Mouse (Mus musculus): ENCODE results near the gene Alkbh1. TPM values are rescaled to one million over a fixed set of nuclear protein-coding genes. Genes with fewer than 3 reads are reported as not detected.

Alkbh1 gene
- polyA plus RNA-seq, 1 experiment from 2014 or later = 52.6 TPM

GRCm38 (mm10) chr12:87380586-87381379 lies 63.0 kb downstream of the Alkbh1 start:
- WGBS (ENCODE audit: insufficient replicate concordance) = 64% methylated on average over 10 of the region's 10 CpGs
- H3K4me2 ChIP-seq = no peak overlapping the region
- H3K36me3 ChIP-seq (ENCODE audit: control insufficient read depth, insufficient read depth, low read length) = no peaks in the 10 kb centered on the region
- 0 out of 2 replicates have a peak overlapping the region, but pooled peaks have one; percentile 10 for H3K27ac ChIP-seq (ENCODE audit: low read depth, low read length)
- H3K4me1 ChIP-seq (ENCODE audit: control insufficient read depth, insufficient read depth, low read length) = peaks cover 3% of the 10 kb centered on the region; the same call in 1 of the 2 replicates
- no peak for ATAC-seq (replicated peaks; ENCODE audit: insufficient number of reproducible peaks, low FRiP score, low TSS enrichment)
- H3K9ac ChIP-seq (ENCODE audit: low read depth, low read length) = no peak overlapping the region
- no peaks in the 10 kb centered on the region for H3K9me3 ChIP-seq (replicated peaks; ENCODE audit: control insufficient read depth, low read length)
- no peaks in the 10 kb centered on the region for H3K27me3 ChIP-seq (ENCODE audit: control insufficient read depth, insufficient read depth, low read length)
- no peak overlapping the region for H3K4me3 ChIP-seq (ENCODE audit: low read depth, low read length)

GRCm38 (mm10) chr12:87379496-87379895 lies 64.3 kb downstream of the Alkbh1 start:
- ATAC-seq (replicated peaks; ENCODE audit: insufficient number of reproducible peaks, low FRiP score, low TSS enrichment) = no peak
- 79% methylated on average over 2 of the region's 2 CpGs for WGBS (ENCODE audit: insufficient replicate concordance)
- Histone ChIP-seq H3K4me2 (no peak overlapping the region), H3K27me3 (ENCODE audit: control insufficient read depth, insufficient read depth, low read length) (no peaks in the 10 kb centered on the region), H3K27ac (ENCODE audit: low read depth, low read length) (no peak overlapping the region), H3K9me3 (replicated peaks; ENCODE audit: control insufficient read depth, low read length) (no peaks in the 10 kb centered on the region), H3K4me1 (ENCODE audit: control insufficient read depth, insufficient read depth, low read length) (peaks cover 3% of the 10 kb centered on the region; the same call in 1 of the 2 replicates), H3K9ac (ENCODE audit: low read depth, low read length) (no peak overlapping the region), H3K36me3 (ENCODE audit: control insufficient read depth, insufficient read depth, low read length) (no peaks in the 10 kb centered on the region), H3K4me3 (ENCODE audit: low read depth, low read length) (no peak overlapping the region)

Small RNAs within 50 kb of the gene (microRNA-seq; reads per million reads assigned to microRNA genes)
- gene Mir3068 (ENCODE audit: borderline number of aligned reads) = 40.6 reads per million, percentile 56 among the genes with 10 or more reads in this experiment

Other genes with a start within 250 kb of the Alkbh1 start
- gene Samd15, start 244.3 kb downstream of the Alkbh1 start, polyA plus RNA-seq (2014; fragmentation: Nextera tagmentation; extraction: Ambion mirVana) = 2.0 and 3.2 TPM in 2 replicates
- 2.1 and 3.0 TPM in 2 replicates for gene Tmed8, start 243.6 kb downstream of the Alkbh1 start, polyA plus RNA-seq (2014; fragmentation: Nextera tagmentation; extraction: Ambion mirVana)
- gene Noxred1, start 205.3 kb downstream of the Alkbh1 start, polyA plus RNA-seq (2014; fragmentation: Nextera tagmentation; extraction: Ambion mirVana) = 1.00 and 1.2 TPM in 2 replicates
- gene Vipas39, start 177.8 kb downstream of the Alkbh1 start, polyA plus RNA-seq (2014; fragmentation: Nextera tagmentation; extraction: Ambion mirVana) = 34.8 and 36.9 TPM in 2 replicates
- gene Ahsa1, start 177.5 kb downstream of the Alkbh1 start, polyA plus RNA-seq (2014; fragmentation: Nextera tagmentation; extraction: Ambion mirVana) = 196 and 214 TPM in 2 replicates
- 0.44 and 0.83 TPM in 2 replicates for gene Ism2, start 144.3 kb downstream of the Alkbh1 start, polyA plus RNA-seq (2014; fragmentation: Nextera tagmentation; extraction: Ambion mirVana)
- gene Sptlc2, start 55.7 kb downstream of the Alkbh1 start, polyA plus RNA-seq (2014; fragmentation: Nextera tagmentation; extraction: Ambion mirVana) = 73.2 and 82.1 TPM in 2 replicates
- gene Slirp, start 121 bp downstream of the Alkbh1 start, polyA plus RNA-seq (2014; fragmentation: Nextera tagmentation; extraction: Ambion mirVana) = 256 and 291 TPM in 2 replicates
- 95.7 and 95.9 TPM in 2 replicates for gene Snw1, start 28.3 kb upstream of the Alkbh1 start, polyA plus RNA-seq (2014; fragmentation: Nextera tagmentation; extraction: Ambion mirVana)
- not detected in 2 replicates for gene Gm5788, start 50.7 kb upstream of the Alkbh1 start, polyA plus RNA-seq (2014; fragmentation: Nextera tagmentation; extraction: Ambion mirVana)
- gene Gm8300, start 70.3 kb upstream of the Alkbh1 start, polyA plus RNA-seq (2014; fragmentation: Nextera tagmentation; extraction: Ambion mirVana) = not detected in 2 replicates
- gene Oog1, start 158.7 kb upstream of the Alkbh1 start, polyA plus RNA-seq (2014; fragmentation: Nextera tagmentation; extraction: Ambion mirVana) = not detected in 2 replicates
- gene Gm4027, start 174.9 kb upstream of the Alkbh1 start, polyA plus RNA-seq (2014; fragmentation: Nextera tagmentation; extraction: Ambion mirVana) = not detected in 2 replicates
- not detected in 2 replicates for gene Gm16381, start 200.6 kb upstream of the Alkbh1 start, polyA plus RNA-seq (2014; fragmentation: Nextera tagmentation; extraction: Ambion mirVana)